Mouse (Mus musculus): ENCODE measurements around the gene Car11.

The Car11 gene

DNA sequence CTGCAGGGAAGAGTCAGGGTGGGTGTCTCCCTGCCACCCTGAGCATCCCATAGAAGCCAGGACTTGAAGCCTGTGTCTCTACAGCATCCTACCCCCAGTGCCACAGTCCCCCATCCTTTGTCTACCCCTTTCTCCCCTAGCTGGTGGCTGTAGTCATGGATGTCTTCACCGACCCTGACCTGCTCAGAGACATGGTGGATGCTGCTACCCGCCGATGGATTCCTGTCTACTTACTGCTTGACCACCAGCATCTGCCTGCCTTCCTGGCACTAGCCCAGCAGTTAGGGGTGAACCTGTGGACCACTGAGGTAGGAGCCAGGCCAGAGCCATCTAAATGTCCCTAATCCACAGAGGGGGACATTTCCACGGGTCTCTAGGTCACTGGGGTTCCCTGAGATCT is 23.7 kb downstream of the Car11 start:
- DNase-seq (ENCODE audit: low spot score in 2 of 2) = no peak

DNA sequence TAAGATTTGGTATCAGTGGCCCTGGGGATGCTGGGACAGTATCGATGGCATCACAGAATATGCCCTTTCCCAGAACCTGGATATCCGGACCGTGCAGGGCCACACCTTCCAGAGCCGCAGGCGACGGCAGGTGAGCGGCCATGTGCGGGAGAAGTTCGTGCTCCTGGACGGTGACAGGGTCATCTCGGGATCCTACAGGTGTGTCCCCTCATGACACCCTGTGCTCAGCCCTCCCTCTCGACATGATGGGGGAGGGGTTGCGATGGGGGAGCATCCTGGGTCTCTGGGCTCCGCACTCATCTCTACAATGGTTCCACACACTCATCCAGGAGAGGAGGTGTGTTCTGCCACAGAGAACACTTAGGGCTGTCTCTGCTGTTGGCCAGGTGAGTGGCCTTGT is 24.1 kb downstream of the Car11 start:
- no peak for DNase-seq (ENCODE audit: low spot score in 2 of 2)

DNA sequence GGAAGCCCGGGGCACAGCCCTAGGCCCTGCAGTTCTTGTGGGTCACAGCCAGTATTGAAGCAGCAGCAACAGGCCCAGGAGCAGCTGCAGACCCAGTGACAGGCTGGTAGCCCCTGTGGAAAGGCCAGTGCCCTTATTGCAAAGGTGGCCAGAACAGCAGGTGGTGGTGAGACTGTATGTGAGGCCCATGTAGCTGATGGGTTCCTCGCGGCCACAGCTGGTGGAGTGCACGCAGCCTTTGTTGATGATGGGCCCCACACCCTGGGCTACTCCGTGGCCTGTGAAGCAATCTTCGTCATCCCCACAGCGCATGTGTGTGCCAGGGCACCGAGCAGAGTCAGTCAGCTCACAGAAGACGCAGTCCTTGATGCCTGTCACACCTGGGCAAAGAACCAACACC is 25.5 kb downstream of the Car11 start:
- no peak for DNase-seq (ENCODE audit: low spot score in 2 of 2)

DNA sequence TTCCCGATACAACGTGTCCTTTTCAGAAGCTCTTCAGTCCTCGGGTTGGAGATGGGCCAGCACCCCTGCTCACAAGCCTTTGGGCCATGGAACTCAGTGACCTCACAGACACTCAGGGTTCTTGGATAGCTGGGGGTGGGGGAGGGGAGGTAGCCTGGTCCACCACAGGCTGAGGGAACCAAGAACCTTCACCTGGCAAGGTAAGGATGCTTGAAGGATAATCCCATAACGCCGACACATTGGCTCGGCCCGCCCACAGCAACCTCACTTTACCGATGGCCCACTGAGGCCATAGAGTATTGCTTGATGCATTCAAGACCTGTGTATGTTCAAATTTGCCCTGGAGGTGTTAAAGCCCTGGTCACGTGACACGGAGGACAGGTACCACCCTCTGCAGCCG is 26.1 kb downstream of the Car11 start, which contains the start of gene Spaca4:
Gene Spaca4 (minus strand): TSS at position 101 of the 400 bp plus-strand sequence.
- DNase-seq (ENCODE audit: low spot score in 2 of 2) = no peak

DNA sequence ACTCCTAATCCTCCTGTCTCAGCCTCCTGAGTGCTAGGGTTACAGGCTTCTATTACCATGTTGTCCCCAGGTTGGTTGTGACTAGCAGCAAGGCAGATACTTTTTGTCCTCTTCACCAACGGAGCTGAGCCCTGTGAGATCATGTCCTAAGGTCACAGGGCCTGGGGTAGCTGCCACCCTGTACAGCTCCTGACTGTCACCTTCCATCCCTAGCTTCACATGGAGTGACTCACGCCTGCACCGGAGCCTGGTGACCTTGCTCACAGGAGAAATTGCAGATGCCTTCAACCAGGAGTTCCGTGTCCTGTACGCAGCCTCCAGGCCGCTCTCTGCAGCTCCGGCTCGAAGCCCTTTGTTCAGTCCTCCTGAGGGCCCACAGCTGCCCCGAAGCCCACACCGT is 26.8 kb downstream of the Car11 start:
- DNase-seq (ENCODE audit: low spot score in 2 of 2) = no peak

DNA sequence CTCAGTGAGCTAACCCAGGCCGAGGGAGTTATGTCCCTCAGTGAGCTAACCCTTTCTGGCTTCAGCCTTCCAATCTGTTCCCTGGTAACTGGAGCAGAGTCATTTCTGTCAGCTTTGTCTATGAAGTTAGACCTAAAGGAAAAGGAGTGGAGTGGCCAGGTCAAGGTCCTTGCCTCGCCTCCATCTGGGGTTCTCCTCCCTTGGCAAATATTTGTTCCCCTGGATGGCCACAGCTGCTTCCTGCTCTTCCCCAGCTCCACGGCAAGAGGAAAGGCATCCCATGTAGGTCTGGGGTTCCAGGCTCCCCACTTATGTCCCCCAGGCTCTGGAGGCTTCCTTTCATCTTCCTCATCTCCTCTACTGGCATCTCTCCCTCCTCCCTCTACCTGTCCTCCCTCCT is 28.0 kb downstream of the Car11 start:
- no peak for DNase-seq (ENCODE audit: low spot score in 2 of 2)

DNA sequence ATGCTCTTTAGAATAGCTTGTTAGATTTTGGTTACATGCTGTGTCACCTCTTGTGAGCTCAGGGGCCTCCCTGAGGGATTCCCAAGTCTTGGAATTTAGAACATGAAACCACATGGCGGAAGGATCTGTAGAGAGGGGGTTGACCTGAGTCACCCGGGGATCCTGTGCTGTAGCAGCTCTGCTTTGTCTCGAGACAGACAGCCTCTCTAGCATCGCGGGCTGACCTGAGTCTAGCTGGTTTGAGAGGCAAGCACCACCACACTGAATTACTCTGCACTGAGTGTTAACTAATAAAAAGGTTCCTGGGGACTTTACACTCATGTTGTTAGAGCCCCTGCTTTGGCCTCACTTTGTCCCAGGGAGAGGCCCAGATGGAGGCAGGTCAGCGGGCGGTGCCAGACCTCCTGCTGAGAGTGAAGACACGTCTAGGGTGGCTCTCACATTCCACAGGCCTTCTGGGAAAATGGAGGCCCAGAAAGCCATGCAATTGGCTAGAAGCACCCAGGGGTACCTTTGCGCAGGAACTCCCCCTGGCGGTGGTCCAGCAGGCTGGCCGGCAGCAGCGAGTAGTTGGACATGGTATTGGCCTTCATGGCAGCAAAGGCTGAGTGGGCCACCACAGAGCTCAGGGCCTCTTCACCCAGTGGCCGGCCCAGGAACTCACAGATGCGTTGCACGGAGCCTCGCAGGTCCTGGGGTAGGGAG is 31.2 kb downstream of the Car11 start:
- DNase-seq (ENCODE audit: low spot score in 2 of 2) = peak; percentile 35 to 70

DNA sequence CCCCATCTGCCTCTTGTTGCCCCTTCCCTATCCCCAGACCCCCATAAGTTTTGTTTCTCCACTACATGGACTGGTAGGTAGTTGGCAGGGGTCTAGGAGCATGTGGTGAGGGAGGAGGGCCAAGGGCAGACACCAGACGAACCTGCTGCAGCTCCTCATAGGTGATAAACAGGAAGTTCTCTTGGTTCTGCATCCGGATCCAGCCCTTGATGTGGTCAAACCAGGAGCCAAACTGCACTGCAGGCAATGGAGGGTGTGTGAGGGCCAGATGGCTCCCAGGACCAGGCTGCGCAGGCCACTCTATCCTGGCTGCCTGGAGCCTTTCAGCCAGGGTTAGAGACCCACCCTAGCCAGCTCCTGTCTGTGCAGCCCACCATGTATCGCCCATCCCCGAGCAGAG is 33.8 kb downstream of the Car11 start:
- DNase-seq (ENCODE audit: low spot score in 2 of 2) = peak in 1 of 2 experiments; percentile 6

DNA sequence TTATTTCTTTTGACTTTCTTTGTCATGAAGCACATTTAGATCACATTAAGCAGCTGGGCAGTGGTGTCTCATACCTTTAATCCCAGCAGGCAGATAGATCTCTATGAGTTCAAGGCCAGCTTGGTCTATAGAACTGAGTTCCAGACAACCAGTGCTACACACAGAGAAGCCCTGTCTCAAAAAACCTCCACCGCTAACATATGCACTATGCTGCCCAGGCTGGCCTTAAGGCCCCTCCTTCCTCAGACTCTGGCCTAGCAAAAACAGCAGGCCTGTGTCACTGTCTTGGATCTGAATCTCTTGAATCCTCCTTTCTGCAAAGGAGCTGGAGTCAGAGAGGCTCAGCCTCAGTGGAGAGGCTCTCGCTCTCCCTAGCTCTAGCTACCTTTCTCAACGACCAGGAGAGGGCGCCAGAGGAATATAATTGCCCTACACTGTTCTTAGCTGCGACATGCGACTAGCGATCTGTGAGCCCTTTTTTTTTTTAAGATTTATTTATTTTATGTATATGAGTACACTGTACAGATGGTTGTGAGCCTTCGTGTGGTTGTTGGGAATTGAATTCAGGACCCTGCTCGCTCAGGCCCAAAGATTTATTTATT is 39.6 kb downstream of the Car11 start:
- DNase-seq (ENCODE audit: low spot score in 2 of 2) = peak; percentile 63 to 89

DNA sequence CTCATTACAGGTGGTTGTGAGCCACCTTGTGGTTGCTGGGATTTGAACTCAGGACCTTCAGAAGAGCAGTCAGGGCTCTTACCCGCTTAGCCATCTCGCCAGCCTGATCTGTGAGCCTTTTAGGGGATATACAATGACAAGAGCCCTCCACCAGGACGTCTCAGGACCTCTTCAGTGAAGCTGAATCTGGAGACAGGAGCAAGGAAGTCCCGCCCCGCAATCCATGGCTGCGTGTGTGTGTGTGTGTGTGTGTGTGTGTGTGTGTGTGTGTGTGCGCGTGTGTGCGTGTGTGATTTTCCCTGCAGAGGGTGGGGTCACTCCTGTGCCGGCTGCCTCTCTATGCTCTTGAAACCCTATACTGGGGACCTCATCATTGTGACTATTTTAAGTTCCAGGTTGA is 40.2 kb downstream of the Car11 start:
- DNase-seq (ENCODE audit: low spot score in 2 of 2) = no peak

DNA sequence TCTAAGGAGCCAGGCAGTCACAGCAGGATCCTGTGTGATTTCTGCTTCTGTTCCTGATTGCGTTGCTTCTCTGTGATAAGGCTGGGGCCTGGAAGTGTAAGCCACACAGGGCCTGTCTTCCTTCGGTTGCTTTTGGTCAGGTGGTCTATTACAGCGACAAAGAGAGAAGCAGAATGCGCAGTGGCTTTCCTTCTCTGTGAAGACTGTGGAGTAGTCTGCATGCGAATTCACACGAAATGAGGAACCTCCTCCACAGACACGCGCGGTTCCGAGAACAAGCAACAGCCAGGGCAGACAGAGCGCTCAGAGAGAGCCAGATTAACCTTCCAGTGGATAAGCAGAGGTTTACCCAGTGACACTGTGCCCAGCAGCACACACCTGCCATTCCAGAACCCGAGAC is 41.7 kb downstream of the Car11 start:
- DNase-seq (ENCODE audit: low spot score in 2 of 2) = no peak

DNA sequence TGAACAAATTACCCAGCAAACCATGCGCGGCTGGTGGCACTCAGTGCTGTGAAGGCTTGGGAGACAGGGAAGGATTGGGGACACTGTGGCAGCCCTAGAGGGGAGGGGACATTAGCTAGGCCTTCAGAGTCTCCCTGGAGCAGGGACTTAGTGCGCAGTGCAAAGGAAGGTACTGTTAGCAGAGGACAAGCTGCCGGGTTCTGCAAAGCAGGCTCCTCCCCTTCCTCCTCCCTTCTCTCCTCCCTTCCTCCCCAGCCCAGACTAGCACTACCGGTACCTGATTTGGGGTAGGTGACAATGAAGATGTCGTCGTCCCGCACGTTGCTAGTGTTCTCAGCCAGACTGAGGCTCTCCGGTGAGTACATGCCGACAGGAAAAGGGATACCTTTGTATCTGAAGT is 42.1 kb downstream of the Car11 start:
- DNase-seq (ENCODE audit: low spot score in 2 of 2) = no peak

DNA sequence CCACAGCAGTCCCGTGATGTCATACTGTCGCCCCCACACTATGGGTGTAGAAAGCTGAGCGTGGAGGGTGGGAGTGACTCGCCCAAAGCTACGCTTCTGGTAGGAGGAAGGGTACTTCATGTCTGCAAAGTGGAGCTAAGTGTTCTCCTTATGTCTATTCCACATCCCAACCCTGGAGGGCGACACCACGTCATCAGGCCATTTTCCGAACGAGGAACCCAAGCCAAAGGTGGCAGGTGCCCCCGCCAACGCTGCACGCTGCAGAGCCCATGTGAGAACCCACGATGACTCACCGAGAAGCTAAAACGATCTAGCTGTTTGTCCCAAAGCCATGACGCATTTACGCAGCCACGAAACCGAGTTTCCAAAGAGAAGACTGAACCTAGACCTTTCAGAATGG is 42.7 kb downstream of the Car11 start:
- no peak for DNase-seq (ENCODE audit: low spot score in 2 of 2)

DNA sequence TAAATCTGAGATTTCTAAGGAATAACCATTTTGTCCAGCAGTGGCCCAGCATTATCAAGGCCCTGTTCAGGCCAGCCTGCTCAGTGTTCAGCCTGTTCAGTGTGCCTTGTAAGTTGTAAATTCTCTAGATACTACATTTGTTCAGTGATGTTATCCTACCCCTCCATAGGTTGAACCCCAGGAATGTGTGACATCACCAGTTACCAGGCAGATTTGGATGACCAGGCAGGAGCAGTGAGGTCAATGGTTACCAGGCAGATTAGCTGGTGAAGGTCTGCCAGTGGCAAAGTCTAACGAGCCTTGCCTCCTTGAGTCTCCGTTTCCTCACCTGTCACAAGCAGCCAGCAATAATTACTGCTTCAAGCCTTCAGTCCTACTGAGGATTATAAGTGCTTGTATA is 44.7 kb downstream of the Car11 start:
- peak in 1 of 2 experiments; percentile 74 for DNase-seq (ENCODE audit: low spot score in 2 of 2)

DNA sequence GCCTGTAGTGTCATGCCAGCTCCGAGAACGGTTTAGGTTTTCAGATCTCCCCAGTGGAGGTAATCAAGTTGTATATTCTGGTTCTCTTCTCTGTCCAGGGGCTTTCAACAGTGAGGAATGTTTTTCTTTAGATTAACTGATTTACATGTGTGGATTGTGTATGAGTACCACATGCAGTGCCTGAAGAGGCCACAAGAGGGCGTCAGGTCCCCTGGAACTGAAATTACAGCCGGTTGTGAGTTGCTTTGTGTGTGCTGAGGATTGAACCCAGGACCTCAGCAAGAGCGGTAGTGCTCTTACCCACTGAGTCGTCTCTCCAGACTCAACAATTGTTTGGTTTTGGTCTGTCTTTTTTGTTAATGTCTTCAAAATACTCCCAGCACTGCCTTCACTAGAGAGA is 46.9 kb downstream of the Car11 start:
- DNase-seq (ENCODE audit: low spot score in 2 of 2) = peak in 1 of 2 experiments; percentile 40

DNA sequence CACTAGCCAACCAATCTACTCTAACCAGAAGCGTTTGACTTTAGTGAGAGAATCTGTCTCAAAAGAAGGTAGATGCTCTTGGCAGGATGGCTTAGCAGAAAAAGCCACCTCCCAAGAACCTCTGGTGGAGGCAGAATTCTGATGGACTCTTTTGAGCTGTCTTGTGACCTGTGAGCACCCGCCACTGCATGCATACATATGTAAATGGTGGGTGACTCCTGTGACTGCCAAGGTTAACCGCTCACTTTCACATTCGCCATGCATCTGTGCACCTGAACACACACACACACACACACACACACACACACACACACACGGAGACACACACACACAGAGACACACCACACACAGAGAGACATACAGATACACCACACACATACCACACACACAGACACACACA is 47.8 kb downstream of the Car11 start:
- DNase-seq (ENCODE audit: low spot score in 2 of 2) = no peak

DNA sequence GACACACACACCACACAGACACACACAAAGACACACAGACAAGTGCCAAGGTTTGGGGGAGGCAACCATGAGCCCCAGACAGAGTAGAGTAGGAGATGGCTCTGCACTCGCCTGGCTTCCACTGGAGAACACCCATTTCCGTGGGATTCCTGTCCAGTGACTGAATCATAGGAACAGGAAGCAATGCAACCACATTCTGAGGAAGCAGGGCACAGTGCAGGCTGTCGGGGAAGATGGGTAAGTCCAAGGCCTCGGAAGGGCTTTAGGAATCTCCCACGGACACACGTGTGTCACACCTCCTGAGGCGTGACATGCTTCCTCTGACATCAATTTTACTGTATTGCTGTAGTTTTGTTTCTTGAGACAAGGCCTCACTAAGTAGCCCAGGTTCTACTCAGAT is 48.5 kb downstream of the Car11 start:
- no peak for DNase-seq (ENCODE audit: low spot score in 2 of 2)

DNA sequence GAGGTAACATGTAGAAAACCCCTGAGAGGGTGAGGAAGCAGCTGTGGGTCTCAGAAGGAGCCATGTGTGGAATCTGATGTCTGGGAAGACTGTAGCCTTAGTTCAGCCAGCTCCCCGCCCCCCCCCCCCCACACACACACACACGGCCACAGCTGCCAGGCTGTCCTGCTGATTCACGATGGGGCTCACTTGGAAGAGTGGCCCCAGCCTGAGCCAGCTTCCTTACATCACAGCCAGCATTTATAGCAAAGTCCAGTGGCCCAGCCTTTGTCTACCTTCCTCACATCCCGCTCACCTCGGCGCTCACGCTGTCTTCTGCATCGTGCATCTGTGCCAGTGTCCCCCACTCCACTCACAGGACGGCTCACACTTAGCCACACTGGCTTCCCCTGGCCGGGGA is 49.8 kb downstream of the Car11 start:
- DNase-seq (ENCODE audit: low spot score in 2 of 2) = no peak

DNA sequence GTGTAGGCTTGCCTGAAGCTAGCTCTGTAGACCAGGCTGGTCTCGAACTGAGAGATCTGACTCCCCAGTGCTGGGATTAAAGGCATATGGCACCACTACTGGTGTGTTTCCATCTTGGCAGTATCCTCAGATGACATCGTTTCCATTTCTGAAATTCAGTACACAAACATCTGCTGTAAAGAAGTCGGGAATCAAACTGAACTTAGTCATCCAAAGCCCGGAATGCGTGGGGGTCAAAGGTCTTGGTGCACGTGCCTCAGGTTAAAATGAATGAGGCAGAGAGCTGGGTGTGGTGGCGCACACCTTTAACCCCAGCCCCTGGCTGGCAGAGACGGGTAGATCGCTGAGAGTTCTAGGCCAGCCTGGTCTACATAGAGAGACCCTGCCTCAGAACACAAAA is 50.5 kb downstream of the Car11 start:
- DNase-seq (ENCODE audit: low spot score in 2 of 2) = no peak

All from spleen, postnatal 10 days (tissue).